Mouse (Mus musculus) kidney, postnatal 0 days (tissue): ENCODE measurements around the gene Eif2b4. TPM values are rescaled to one million over a fixed set of nuclear protein-coding genes. Genes with fewer than 3 reads are reported as not detected.

Source experiments
- ATAC-seq: fragments of 200-750 bp; cut with Nextera tagmentation; replicated peaks from 2 replicates; pipeline ENCODE4 v1.8.0; 2017; ENCODE audit warnings: low read depth, moderate number of reproducible peaks, moderate TSS enrichment, moderate library complexity; ENCODE audit not compliant: low FRiP score
- DNase-seq: peaks from one replicate; pipeline ENCODE4 v3.0.0-alpha.2; 2016; ENCODE audit warnings: low spot score
- H3K27ac ChIP-seq: fragments of 300-500 bp; sonication (generic); 2 replicates; pipeline ENCODE4 v1.5.1; 2014; ENCODE audit warnings: mild to moderate bottlenecking
- H3K27me3 ChIP-seq: fragments of 300-500 bp; sonication (generic); 2 replicates; pipeline ENCODE4 v1.6.1; 2014; ENCODE audit warnings: low read length, mixed read lengths; ENCODE audit not compliant: insufficient read depth
- H3K36me3 ChIP-seq: fragments of 300-500 bp; sonication (generic); 2 replicates; pipeline ENCODE4 v1.6.1; 2014; ENCODE audit warnings: low read length, mixed read lengths; ENCODE audit not compliant: insufficient read depth
- H3K4me1 ChIP-seq: fragments of 300-500 bp; sonication (generic); replicated peaks from 2 replicates; pipeline ENCODE4 v1.6.1; 2014; ENCODE audit warnings: antibody characterized with exemption, low read length, mixed read lengths; ENCODE audit not compliant: insufficient read depth
- H3K4me2 ChIP-seq: fragments of 300-500 bp; sonication (generic); 2 replicates; pipeline ENCODE4 v1.6.1; 2014; ENCODE audit warnings: mild to moderate bottlenecking, low read length, moderate library complexity, mixed read lengths
- H3K4me3 ChIP-seq: fragments of 300-500 bp; sonication (generic); replicated peaks from 2 replicates; pipeline ENCODE4 v1.5.1; 2014; ENCODE audit warnings: low read depth, low read length
- H3K9ac ChIP-seq: fragments of 300-500 bp; sonication (generic); 2 replicates; pipeline ENCODE4 v1.6.1; 2014; ENCODE audit warnings: low read depth, low read length
- H3K9me3 ChIP-seq: fragments of 300-500 bp; sonication (generic); replicated peaks from 2 replicates; pipeline ENCODE4 v1.6.1; 2016; ENCODE audit warnings: low read length, inconsistent platforms, mixed read lengths
- CTCF ChIP-seq: IDR thresholded peaks from 2 replicates; pipeline ENCODE4 v1.5.1; 2016; ENCODE audit warnings: antibody characterized with exemption, low read depth, mild to moderate bottlenecking, moderate library complexity
- WGBS: fragments of 180-500 bp; shearing (Covaris S2); extraction: QIAGEN DNeasy Blood & Tissue Kit; methylation state at CpG from one replicate; pipeline ENCODE4 v1.1.7; 2014; 5-methylcytosine and 5-hydroxymethylcytosine counted together
- polyA plus RNA-seq: library from polyadenylated mRNA; unstranded; fragments of >200 nt; fragmentation: Nextera tagmentation; extraction: Ambion mirVana; gene quantifications from 2 replicates; pipeline ENCODE4 v1.2.1, GENCODE M21; 2015

Eif2b4 gene
- polyA plus RNA-seq, 1 experiment from 2014 or later: 66.8 TPM

DNA sequence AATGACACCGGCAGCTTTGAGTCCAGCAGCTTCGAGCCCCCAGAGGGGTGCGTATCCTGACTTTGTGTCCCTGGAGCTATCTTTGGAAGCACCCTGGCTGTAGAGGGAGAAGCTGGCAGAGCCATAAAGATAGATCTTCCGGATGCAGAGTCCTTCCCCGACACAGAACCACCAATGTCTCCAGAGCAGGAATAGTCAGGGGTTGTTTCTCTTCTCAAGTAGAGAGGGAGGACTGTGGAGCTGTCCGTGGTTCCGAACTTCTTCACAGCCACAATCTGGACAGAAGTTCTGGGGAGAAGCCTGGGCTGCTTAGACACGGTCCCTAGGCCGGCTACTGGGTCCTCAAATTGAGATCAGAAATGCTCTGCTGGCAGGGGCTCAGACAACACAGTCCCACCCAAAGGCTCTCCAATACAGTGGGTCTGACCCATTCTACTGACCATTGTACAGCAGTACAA is 54.2 kb downstream of the Eif2b4 start:
- Histone ChIP-seq H3K4me2 (peak overlapping the region; percentile 40), H3K9me3 (no peaks in the 10 kb centered on the region), H3K9ac (no peak overlapping the region), H3K27me3 (peaks cover 48% of the 10 kb centered on the region), H3K36me3 (peaks cover under 1% of the 10 kb centered on the region; the same call in 1 of the 2 replicates), H3K4me3 (0 out of 2 replicates have a peak overlapping the region, but pooled peaks have one; percentile 20), H3K27ac (no peak overlapping the region), H3K4me1 (peaks cover 7% of the 10 kb centered on the region; the same call in 1 of the 2 replicates)
- DNase-seq (peak; percentile 66), ATAC-seq (no peak)
- TF ChIP-seq CTCF: no peak
- WGBS: 9% methylated on average over 9 of the region's 9 CpGs

DNA sequence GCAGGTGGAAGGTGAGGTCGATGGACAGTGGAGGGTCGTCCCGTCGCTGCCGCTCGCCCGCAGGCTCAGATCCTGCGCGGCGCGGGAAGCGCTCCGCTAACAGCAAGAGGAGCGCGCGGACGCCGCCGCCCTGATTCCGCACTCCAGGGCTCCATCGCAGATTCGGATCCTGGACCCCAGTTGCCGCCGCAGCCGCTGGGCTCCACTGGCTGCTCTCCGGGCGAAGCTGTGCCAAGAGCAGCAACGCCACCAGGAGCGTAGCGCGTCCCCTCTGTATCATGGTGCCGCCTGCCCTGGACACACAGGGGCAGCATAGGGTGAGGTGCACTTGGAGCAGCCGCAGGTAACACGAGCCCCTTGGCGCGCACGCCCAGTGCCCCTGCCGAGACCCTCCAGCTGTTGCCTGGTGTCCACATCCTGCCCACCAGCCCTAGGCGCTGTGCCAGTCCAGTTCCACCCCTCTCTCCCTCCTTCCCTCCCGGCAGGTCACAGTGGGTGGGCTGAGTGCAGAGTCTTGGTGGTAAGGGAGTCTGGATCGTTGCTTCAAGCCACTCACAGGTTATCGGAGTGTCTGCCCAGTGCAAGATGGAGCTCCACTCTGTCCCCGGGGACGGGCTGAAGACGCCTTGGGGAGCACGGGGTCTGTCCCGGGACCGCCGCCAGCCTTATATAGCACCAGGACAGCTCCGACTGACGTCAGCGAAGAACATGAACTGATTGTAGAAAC is 54.8 kb downstream of the Eif2b4 start, which contains the start of gene Ucn:
Ucn (minus strand) TSS at position 589 of the 727 bp plus-strand sequence.
- no peak within 1 kb of the TSS for H3K27ac ChIP-seq
- DNase-seq: peak; percentile 36
- H3K9ac ChIP-seq: no peak within 1 kb of the TSS
- no peak for TF ChIP-seq CTCF
- under 1% methylated on average over 52 of the region's 52 CpGs for WGBS
- ATAC-seq: no peak; the same call in 1 of the 2 replicates
- H3K4me2 ChIP-seq: peak within 1 kb of the TSS; percentile 40
- H3K9me3 ChIP-seq: no peaks in the 10 kb centered on the region
- peaks cover 48% of the 10 kb centered on the region for H3K27me3 ChIP-seq
- no peaks in the 10 kb centered on the region for H3K36me3 ChIP-seq
- peaks cover 7% of the 10 kb centered on the region; the same call in 1 of the 2 replicates for H3K4me1 ChIP-seq
- peak within 1 kb of the TSS; percentile 20 for H3K4me3 ChIP-seq

DNA sequence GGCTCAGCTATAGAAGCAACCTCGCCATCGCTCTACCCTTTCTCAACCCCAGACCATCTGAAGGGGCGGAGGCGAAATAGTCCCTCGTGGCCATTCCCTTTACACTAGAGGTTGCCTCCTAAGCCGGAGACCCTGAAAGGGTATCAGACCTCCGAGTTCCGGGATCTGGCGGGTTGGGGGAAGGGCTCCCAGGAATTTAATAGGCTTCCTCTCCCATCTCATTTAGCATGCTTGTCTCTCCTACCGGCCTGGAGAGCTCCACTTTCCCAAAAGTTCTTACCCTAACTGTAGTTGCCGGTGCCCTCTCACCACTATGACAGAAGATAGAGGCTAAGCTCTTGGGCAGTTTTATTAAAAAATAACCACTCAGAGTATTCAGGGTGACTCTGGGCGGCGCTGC is 55.6 kb downstream of the Eif2b4 start:
- TF ChIP-seq CTCF: no peak
- peak overlapping the region; percentile 40 for H3K4me2 ChIP-seq
- peak overlapping the region; percentile 20; the same call in 1 of the 2 replicates for H3K4me3 ChIP-seq
- no peak for DNase-seq
- H3K4me1 ChIP-seq: peaks cover 7% of the 10 kb centered on the region; the same call in 1 of the 2 replicates
- H3K9ac ChIP-seq: no peak overlapping the region
- WGBS: 1% methylated on average over 13 of the region's 13 CpGs
- no peaks in the 10 kb centered on the region for H3K9me3 ChIP-seq
- no peaks in the 10 kb centered on the region for H3K36me3 ChIP-seq
- ATAC-seq: no peak
- H3K27me3 ChIP-seq: peaks cover 48% of the 10 kb centered on the region
- no peak overlapping the region for H3K27ac ChIP-seq

Other genes with a start within 250 kb of the Eif2b4 start
- 47.4 and 52.2 TPM in 2 replicates for gene Cgref1, start 247.8 kb downstream of the Eif2b4 start, polyA plus RNA-seq
- 103 and 117 TPM in 2 replicates for gene Preb, start 233.1 kb downstream of the Eif2b4 start, polyA plus RNA-seq
- gene Tcf23, start 224.8 kb downstream of the Eif2b4 start, polyA plus RNA-seq: 2.2 and 2.3 TPM in 2 replicates
- gene Atraid, start 145.1 kb downstream of the Eif2b4 start, polyA plus RNA-seq: 271 and 290 TPM in 2 replicates
- 13.4 and 15.1 TPM in 2 replicates for gene Slc5a6, start 144.5 kb downstream of the Eif2b4 start, polyA plus RNA-seq
- 11.8 and 13.9 TPM in 2 replicates for gene Cad, start 138.7 kb downstream of the Eif2b4 start, polyA plus RNA-seq
- gene Dnajc5g, start 87.1 kb downstream of the Eif2b4 start, polyA plus RNA-seq: not detected in 2 replicates
- 1.1 TPM in 2 replicates for gene Slc30a3, start 85.2 kb downstream of the Eif2b4 start, polyA plus RNA-seq
- not detected in 2 replicates for gene Trim54, start 76.7 kb downstream of the Eif2b4 start, polyA plus RNA-seq
- 0.31 TPM in 1 of 2 replicates, not detected in the other for gene Ucn, start 54.6 kb downstream of the Eif2b4 start, polyA plus RNA-seq
- gene Mpv17, start 39.2 kb downstream of the Eif2b4 start, polyA plus RNA-seq: 45.3 and 56.0 TPM in 2 replicates
- gene Gm29609, start 13.5 kb downstream of the Eif2b4 start, polyA plus RNA-seq: 0.53 and 0.73 TPM in 2 replicates
- gene Gtf3c2, start 13.3 kb downstream of the Eif2b4 start, polyA plus RNA-seq: 42.5 and 47.6 TPM in 2 replicates
- 122 and 134 TPM in 2 replicates for gene Snx17, start 203 bp downstream of the Eif2b4 start, polyA plus RNA-seq
- 7.2 and 8.9 TPM in 2 replicates for gene Zfp513, start 8.9 kb upstream of the Eif2b4 start, polyA plus RNA-seq
- 85.4 and 92.2 TPM in 2 replicates for gene Ppm1g, start 27.3 kb upstream of the Eif2b4 start, polyA plus RNA-seq
- 116 and 123 TPM in 2 replicates for gene Nrbp1, start 47.4 kb upstream of the Eif2b4 start, polyA plus RNA-seq
- gene Gm9970, start 47.8 kb upstream of the Eif2b4 start, polyA plus RNA-seq: 0.82 and 0.92 TPM in 2 replicates
- gene Krtcap3, start 58.3 kb upstream of the Eif2b4 start, polyA plus RNA-seq: 28.0 and 31.9 TPM in 2 replicates
- 17.4 and 20.5 TPM in 2 replicates for gene Ift172, start 97.7 kb upstream of the Eif2b4 start, polyA plus RNA-seq
- gene Fndc4, start 102.7 kb upstream of the Eif2b4 start, polyA plus RNA-seq: 26.9 and 27.8 TPM in 2 replicates
- gene Gckr, start 104.0 kb upstream of the Eif2b4 start, polyA plus RNA-seq: 0.09 TPM in 1 of 2 replicates, not detected in the other